Mouse (Mus musculus) C2C12 (cell line): ENCODE measurements around the gene Wt1. TPM values are rescaled to one million over a fixed set of nuclear protein-coding genes. Genes with fewer than 3 reads are reported as not detected.
A peak's percentile ranks its signal among the peaks of the same experiment; 100 is the strongest.

Experiments used
- H3K27me3 ChIP-seq: one replicate; pipeline ENCODE4 v1.6.1; 2011; ENCODE audit not compliant: control insufficient read depth, insufficient read depth, insufficient read length
- H3K36me3 ChIP-seq: one replicate; pipeline ENCODE4 v1.6.1; 2011; ENCODE audit not compliant: control insufficient read depth, insufficient read depth
- H3K4me3 ChIP-seq: one replicate; pipeline ENCODE4 v1.5.1; 2011; ENCODE audit warnings: mild to moderate bottlenecking, control low read depth; ENCODE audit not compliant: poor library complexity, insufficient read depth, severe bottlenecking
- H3K79me2 ChIP-seq: one replicate; pipeline ENCODE4 v1.6.1; 2011; ENCODE audit not compliant: control insufficient read depth, insufficient read depth
- H3K79me3 ChIP-seq: one replicate; pipeline ENCODE4 v1.6.1; 2011; ENCODE audit warnings: low read depth, control low read depth
- H3ac ChIP-seq: one replicate; pipeline ENCODE3; 2011; ENCODE audit warnings: low read depth; ENCODE audit not compliant: control insufficient read depth, insufficient read length
- CEBPB ChIP-seq: IDR thresholded peaks from one replicate; pipeline ENCODE4 v1.6.1; 2011; ENCODE audit warnings: low read depth, mild to moderate bottlenecking, control low read depth, moderate library complexity
- CTCF ChIP-seq: IDR thresholded peaks from one replicate; pipeline ENCODE4 v1.5.1; 2011; ENCODE audit not compliant: control insufficient read depth, insufficient read depth, insufficient read length
- FOSL1 ChIP-seq: IDR thresholded peaks from one replicate; pipeline ENCODE4 v1.8.0; 2011; ENCODE audit warnings: mild to moderate bottlenecking, low read length; ENCODE audit not compliant: poor library complexity, insufficient read depth, severe bottlenecking
- MAX ChIP-seq: IDR thresholded peaks from one replicate; pipeline ENCODE4 v1.6.1; 2011; ENCODE audit warnings: mild to moderate bottlenecking, control low read depth
- MYOD1 ChIP-seq: IDR thresholded peaks from one replicate; pipeline ENCODE4 v1.6.1; 2011; ENCODE audit warnings: low read depth; ENCODE audit not compliant: control insufficient read depth, insufficient read length
- MYOG ChIP-seq: IDR thresholded peaks from one replicate; pipeline ENCODE4 v1.6.1; 2011; ENCODE audit not compliant: control insufficient read depth, insufficient read length; ENCODE audit errors: extremely low read depth
- USF1 ChIP-seq: IDR thresholded peaks from one replicate; pipeline ENCODE4 v1.6.1; 2011; ENCODE audit warnings: low read depth, mild to moderate bottlenecking, control low read depth, moderate library complexity
- polyA plus RNA-seq: library from polyadenylated mRNA; unstranded; fragments of >200 nt; fragmentation: generic; extraction: Trizol; gene quantifications from one replicate; pipeline ENCODE4 v1.2.1, GENCODE M21; 2012; ENCODE audit warnings: missing spikeins

The Wt1 gene
- polyA plus RNA-seq, 1 experiment, result not detected

DNA sequence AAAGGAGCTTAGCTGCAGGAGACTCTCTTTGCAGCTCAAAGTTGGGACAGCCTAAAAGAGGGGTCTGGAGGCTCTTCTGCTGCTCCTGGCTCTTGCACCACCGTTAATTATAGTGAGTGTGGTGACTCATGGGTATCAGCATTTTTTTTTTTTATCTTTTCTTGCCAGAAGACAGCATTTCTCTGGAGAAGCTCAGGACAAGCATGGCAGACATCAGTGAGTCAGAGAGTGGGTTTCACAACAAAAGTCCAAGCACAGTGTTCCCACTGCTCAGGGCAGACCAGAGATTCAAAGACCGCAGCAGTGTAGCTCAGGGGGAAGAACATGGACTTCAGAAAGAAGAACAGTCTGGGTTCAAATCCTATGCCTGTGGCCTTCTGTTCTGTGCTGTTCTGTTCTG lies 47.9 kb downstream of the Wt1 start:
- Histone ChIP-seq H3K79me3 (no peaks in the 10 kb centered on the region), H3ac (no peak overlapping the region), H3K79me2 (no peaks in the 10 kb centered on the region), H3K36me3 (no peaks in the 10 kb centered on the region), H3K4me3 (no peak overlapping the region), H3K27me3 (no peaks in the 10 kb centered on the region)
- TF ChIP-seq FOSL1 (no peak), CEBPB (peak; percentile 51), MAX (no peak), USF1 (no peak)

DNA sequence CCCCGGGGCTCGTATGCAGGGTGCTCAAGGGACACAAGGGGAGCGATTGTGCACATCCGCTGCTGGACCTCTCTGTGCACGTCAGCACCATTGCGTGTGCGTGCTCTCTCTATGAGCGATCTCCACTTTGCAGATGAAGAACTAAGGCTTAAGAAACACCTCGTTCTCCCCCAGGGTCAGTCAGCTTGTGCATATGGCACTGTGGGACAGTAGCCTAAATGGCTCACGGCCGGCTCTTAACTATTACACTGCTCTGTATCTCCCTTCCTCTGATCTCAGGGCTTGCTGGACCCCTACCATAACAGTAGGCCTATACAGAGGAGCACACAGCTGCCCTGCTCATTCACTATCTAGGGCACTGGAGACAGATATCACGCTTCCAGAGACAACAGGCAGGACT lies 52.5 kb downstream of the Wt1 start:
- Histone ChIP-seq H3K79me3 (no peaks in the 10 kb centered on the region), H3K79me2 (no peaks in the 10 kb centered on the region), H3ac (no peak overlapping the region), H3K36me3 (no peaks in the 10 kb centered on the region), H3K4me3 (no peak overlapping the region), H3K27me3 (no peaks in the 10 kb centered on the region)
- TF ChIP-seq CEBPB (no peak), CTCF (no peak), MAX (no peak), FOSL1 (no peak), MYOG (no peak), USF1 (no peak), MYOD1 (no peak)

DNA sequence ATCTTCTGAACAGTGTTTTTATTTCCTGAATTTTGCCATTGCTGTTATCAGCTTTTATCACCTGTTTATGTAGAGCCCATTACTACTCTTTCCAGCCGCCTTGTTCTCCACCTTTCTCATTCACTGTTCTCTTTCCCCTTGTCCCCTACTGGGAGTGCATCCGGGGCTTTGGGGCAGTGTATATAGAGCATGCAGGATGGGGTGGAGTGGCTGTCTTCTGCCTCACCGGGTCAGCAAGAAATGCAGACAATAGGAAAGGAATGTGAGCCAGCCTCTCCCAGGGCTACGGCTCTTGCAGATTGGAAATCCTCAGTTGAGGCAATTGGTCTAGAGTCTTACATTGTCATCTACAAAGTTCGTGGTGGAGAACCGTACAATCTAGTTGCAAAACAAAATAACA lies 56.2 kb downstream of the Wt1 start:
- H3K79me2 ChIP-seq, result no peaks in the 10 kb centered on the region
- TF ChIP-seq MYOG, result no peak
- TF ChIP-seq USF1, result no peak
- TF ChIP-seq MYOD1, result no peak
- TF ChIP-seq MAX, result no peak
- no peak for TF ChIP-seq CTCF
- TF ChIP-seq CEBPB, result no peak
- TF ChIP-seq FOSL1, result no peak

DNA sequence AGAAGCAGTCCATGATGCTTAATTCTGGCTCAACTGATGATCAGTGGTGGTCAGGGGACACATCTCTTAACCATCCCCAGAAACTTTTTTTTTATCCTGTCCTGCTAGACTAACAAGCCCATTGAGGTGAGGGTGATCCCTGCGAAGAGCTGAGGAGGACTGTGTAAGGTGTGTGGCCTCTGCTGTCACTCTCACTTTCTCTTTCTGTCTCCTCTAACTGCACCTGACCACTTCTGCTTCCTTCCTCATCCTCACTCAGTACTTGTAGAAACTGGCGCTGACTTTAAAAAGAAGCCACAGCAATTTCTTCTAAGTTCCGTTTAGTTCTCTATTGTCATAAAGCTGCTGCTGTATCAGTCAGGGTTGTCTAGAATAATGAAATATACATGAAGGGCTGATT lies 58.8 kb downstream of the Wt1 start:
- H3K36me3 ChIP-seq, result no peaks in the 10 kb centered on the region
- no peak overlapping the region for H3ac ChIP-seq
- no peaks in the 10 kb centered on the region for H3K79me2 ChIP-seq
- H3K79me3 ChIP-seq, result no peaks in the 10 kb centered on the region
- TF ChIP-seq FOSL1, result no peak
- no peak for TF ChIP-seq MAX
- no peak for TF ChIP-seq MYOG
- TF ChIP-seq CTCF, result no peak
- TF ChIP-seq MYOD1, result no peak
- TF ChIP-seq USF1, result no peak
- no peak for TF ChIP-seq CEBPB
- H3K27me3 ChIP-seq, result no peaks in the 10 kb centered on the region
- H3K4me3 ChIP-seq, result no peak overlapping the region

More for the DNA sequence above, 56.2 kb downstream of the Wt1 start:
- Histone ChIP-seq H3K4me3 (no peak overlapping the region), H3ac (no peak overlapping the region), H3K36me3 (no peaks in the 10 kb centered on the region), H3K79me3 (no peaks in the 10 kb centered on the region), H3K27me3 (no peaks in the 10 kb centered on the region)

DNA sequence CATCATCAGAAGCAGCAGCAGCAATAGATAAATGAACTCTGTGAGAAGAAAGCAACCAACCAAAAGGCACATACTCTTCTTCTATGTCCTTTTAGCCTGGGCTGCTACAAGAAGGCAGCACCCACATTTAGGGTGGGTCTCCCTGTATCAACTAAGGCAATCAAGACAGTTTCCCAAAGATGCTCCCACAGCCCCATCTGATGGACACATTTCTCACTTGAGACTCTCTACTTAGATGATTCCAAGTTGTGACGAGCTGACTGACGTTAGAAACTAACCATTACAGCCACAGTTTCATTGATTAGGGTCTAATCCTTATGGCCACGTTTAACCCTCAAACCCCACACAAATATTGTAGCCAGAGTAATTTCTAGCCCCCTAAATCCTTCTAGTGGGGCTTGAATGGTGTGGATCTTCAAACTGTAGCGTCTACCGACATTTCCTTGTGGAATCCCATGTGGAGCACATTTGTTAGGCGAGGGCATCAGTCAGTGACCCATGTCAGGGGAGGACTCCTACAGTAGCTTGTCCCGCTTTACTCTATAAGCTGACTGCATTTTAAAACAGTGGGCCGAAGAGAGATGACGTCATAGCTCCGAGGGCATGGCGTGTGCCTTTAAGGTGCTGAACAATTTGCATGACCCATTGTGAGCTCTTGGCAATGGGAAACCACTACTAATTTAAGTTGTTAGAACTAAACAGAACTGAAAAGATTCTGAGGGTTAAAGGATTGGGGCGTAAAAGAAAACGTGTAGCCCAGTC lies 59.6 kb downstream of the Wt1 start:
- H3K79me2 ChIP-seq, result no peaks in the 10 kb centered on the region
- no peaks in the 10 kb centered on the region for H3K79me3 ChIP-seq
- H3K27me3 ChIP-seq, result no peaks in the 10 kb centered on the region
- no peaks in the 10 kb centered on the region for H3K36me3 ChIP-seq
- TF ChIP-seq MYOG, result no peak
- no peak for TF ChIP-seq CEBPB
- TF ChIP-seq MYOD1, result no peak
- TF ChIP-seq FOSL1, result no peak
- no peak for TF ChIP-seq USF1
- TF ChIP-seq CTCF, result no peak
- TF ChIP-seq MAX, result no peak
- no peak overlapping the region for H3K4me3 ChIP-seq
- no peak overlapping the region for H3ac ChIP-seq

DNA sequence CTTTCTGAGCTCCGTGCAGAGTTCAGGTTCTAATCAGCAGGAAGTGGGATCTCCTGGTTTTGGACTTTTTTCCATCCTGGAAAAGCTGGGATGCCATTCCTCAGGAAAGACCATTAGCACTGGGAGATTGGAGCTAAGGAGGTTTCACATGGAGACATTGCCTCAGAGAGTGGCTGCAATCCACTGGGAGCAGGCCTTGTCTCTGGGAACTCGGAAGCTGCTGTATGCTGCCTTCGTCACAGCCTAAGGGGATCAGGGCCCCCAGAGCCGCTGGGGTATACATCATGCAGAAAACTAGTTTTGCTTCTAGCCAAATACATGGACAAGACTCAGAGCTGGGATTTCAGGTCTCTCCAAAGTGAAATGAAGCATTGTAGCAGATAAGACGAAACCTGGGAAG lies 60.3 kb downstream of the Wt1 start:
- Histone ChIP-seq H3ac (no peak overlapping the region), H3K36me3 (no peaks in the 10 kb centered on the region), H3K79me3 (no peaks in the 10 kb centered on the region), H3K4me3 (no peak overlapping the region), H3K27me3 (no peaks in the 10 kb centered on the region), H3K79me2 (no peaks in the 10 kb centered on the region)
- TF ChIP-seq USF1 (no peak), CTCF (no peak), FOSL1 (no peak), MAX (no peak)
